Mouse (Mus musculus): ENCODE results near the gene Ppef1.
"Not testable (repeated sequence)": the region's sequence is repeated elsewhere in the genome, so short reads cannot be mapped to it uniquely, and the experiment has no call there.

The Ppef1 gene

GRCm38 (mm10) chrX:160735650-160736049, at the start of gene Ppef1:
Gene Ppef1 (minus strand): TSS chrX:160735765.
- no peak for DNase-seq (ENCODE audit: low spot score)

- no peak for DNase-seq (ENCODE audit: low spot score)
Measured at GRCm38 (mm10) chrX:160782276-160782675, 46.7 kb upstream of the Ppef1 start.

DNA sequence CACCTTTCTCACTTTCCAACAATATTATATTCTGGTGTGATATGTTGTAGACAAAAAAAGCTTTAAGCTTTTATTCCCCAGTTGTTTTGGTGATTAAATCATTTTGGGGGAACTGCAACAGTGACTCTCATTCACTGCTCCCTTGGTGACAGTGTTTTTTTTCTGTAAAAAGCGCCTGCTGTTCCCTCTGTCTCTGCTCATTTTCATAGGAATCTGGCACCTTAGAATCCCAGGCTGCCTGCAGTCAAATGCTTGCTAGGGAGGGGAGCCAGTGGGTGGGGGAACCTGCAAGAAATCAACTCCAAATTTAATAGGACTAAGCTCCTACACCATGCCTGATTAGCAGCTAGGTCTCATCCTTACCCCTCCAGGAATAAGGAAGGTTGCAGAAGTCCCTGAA, 37.5 kb upstream of the Ppef1 start:
- DNase-seq (ENCODE audit: low spot score) = no peak

GRCm38 (mm10) chrX:160769622-160770021, 34.1 kb upstream of the Ppef1 start:
- DNase-seq (ENCODE audit: low spot score) = not testable (repeated sequence)

- DNase-seq (ENCODE audit: low spot score) = no peak
Measured at GRCm38 (mm10) chrX:160767713-160768112, 32.1 kb upstream of the Ppef1 start, which contains the start of gene Rs1. Gene Rs1 (plus strand): TSS chrX:160768013.

GRCm38 (mm10) chrX:160766233-160766616, 30.7 kb upstream of the Ppef1 start:
- DNase-seq (ENCODE audit: low spot score) = no peak

GRCm38 (mm10) chrX:160765389-160766232, 30.0 kb upstream of the Ppef1 start:
- peak; percentile 95 for DNase-seq (ENCODE audit: low spot score)

DNA sequence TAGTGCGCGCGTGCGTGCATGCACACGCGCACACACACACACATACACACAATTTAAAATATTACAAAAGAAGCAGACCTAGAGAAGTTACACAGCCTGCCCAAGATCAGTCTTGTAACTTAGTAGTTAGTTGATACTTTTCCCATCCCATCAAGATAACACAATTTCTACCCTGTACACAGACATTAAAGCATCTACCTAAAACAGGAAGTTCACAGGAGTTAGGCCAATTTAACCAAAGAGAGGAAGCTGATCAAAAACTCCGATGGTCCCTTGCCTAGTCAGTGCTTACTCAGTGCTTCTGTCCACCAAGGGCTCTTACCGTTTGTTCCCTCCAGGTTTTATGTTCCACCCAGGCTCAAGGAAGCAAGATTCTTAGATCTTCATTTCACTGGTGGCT, 15.2 kb upstream of the Ppef1 start:
- DNase-seq (ENCODE audit: low spot score) = no peak

- DNase-seq (ENCODE audit: low spot score) = no peak
Measured at GRCm38 (mm10) chrX:160748653-160749052, 13.1 kb upstream of the Ppef1 start.

GRCm38 (mm10) chrX:160745399-160745798, 9.8 kb upstream of the Ppef1 start:
- no peak for DNase-seq (ENCODE audit: low spot score)

- no peak for DNase-seq (ENCODE audit: low spot score)
Measured at GRCm38 (mm10) chrX:160699171-160699570, 36.4 kb downstream of the Ppef1 start.

GRCm38 (mm10) chrX:160691559-160691958, 44.0 kb downstream of the Ppef1 start:
- DNase-seq (ENCODE audit: low spot score) = no peak

- no peak for DNase-seq (ENCODE audit: low spot score)
Measured at GRCm38 (mm10) chrX:160690094-160690493, 45.5 kb downstream of the Ppef1 start.

DNA sequence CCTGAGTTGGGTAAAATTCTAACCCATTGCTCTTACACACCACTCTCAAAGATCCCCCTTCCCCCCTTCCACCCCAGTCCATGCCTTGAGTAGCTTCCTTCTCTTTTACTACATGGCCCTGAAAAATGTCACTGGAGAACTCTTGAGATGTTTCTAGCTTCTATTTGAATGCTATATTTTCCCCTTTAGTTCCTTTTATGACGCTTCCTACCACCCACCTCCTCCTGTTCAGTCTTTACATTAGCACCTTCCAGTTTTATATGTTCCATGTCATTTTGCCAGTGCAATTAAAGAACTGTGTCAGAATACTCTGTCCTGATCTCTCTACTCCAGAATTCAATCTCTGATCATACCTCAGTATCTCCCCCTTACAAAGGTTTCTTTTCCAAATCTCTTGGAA, 65.6 kb downstream of the Ppef1 start:
- no peak for DNase-seq (ENCODE audit: low spot score)

DNA sequence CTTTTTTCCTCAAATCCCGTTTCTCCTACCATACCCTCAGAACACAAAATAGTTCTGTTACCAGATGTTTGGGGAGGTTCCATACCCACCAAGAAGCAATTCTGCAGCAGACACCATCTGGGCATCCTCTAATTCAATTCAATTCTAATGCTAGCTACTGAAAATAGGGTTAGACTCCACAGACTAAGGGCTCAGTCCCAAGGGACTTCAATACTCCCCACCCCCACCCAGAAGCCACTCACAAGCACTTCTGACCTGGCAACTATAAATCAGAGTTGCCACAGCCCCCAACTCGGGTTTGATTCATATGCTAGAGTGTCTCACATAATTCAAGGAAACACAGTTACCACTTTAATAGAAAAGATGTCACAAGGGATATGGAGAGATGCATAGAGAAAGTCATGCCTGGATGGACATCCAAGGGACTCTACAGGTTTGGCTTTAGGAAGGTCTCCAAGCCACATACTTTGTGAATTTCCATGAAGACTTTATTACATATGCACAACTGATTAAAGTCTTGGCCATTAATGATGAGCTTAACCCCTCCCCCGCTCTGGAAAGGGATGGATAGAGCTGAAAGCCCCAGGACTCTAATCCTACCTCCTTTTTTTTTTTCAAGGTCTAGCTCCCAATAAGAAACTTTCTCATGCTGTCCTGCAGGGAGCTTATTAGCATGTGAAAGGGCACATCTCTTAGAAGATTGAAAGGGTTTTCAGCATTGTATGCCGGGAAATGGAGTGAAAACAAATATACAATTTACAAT, 124.5 kb downstream of the Ppef1 start:
- DNase-seq (ENCODE audit: low spot score) = no peak

- DNase-seq (ENCODE audit: low spot score) = no peak
Measured at GRCm38 (mm10) chrX:160610482-160610881, 125.1 kb downstream of the Ppef1 start.

- peak; percentile 47 for DNase-seq (ENCODE audit: low spot score)
Measured at GRCm38 (mm10) chrX:160609849-160610248, 125.7 kb downstream of the Ppef1 start.

- no peak for DNase-seq (ENCODE audit: low spot score)
Measured at GRCm38 (mm10) chrX:160603981-160604541, 131.5 kb downstream of the Ppef1 start.

- no peak for DNase-seq (ENCODE audit: low spot score)
Measured at GRCm38 (mm10) chrX:160603316-160603715, 132.2 kb downstream of the Ppef1 start.

GRCm38 (mm10) chrX:160602770-160603169, 132.8 kb downstream of the Ppef1 start:
- DNase-seq (ENCODE audit: low spot score) = no peak

DNA sequence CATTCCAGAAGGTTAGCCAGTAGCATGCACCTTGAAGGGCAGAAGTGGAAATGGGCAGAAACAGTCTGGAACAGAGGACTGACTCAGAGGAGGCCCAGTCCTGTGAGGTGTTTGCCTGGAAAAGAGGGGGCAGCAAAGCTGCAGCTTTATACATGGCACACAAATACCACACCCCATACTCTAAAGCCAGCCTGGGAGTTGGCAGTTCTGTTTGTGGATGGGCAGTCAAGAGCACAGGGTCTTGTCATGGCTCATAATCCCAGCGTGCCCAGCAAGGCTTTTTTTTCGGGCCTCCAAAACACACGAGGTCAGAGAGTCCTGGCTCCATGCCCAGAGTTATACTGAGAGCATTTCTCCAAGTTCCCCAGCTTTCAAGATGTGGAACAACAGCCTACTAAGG, 134.5 kb downstream of the Ppef1 start:
- no peak for DNase-seq (ENCODE audit: low spot score)

- DNase-seq (ENCODE audit: low spot score) = no peak
Measured at GRCm38 (mm10) chrX:160598562-160599458, 136.8 kb downstream of the Ppef1 start.
